Mouse (Mus musculus): ENCODE results near the gene Ehhadh. TPM values are rescaled to one million over a fixed set of nuclear protein-coding genes. Genes with fewer than 3 reads are reported as not detected.
A peak's percentile ranks its signal among the peaks of the same experiment; 100 is the strongest.

Gene Ehhadh
- polyA plus RNA-seq, 1 experiment from 2014 or later: 1.5 TPM

DNA sequence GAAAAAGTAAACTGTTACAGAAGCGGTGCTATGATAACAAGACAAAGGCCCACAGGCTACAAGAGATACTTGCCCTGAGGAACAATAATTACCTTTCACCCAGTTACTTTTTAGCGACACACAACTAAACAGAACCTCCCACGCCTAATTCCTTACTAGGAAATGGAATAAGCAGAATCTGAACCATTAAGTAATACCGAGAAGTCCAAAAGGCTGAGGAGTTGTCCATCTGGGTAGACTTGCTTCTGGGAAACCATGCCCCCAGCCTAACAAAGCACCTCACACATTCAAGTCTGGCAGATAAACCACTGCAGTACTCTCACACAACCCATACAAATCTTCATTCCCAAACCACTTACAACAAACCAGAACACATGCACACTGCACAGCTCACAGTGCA is 8.5 kb downstream of the Ehhadh start:
- H3K9ac ChIP-seq (ENCODE audit: low read length): no peak overlapping the region
- H3K27ac ChIP-seq (ENCODE audit: low read depth, low read length): no peak overlapping the region
- DNase-seq (ENCODE audit: low spot score) (no peak), ATAC-seq (replicated peaks; ENCODE audit: low FRiP score) (no peak)
- 90% methylated on average over 4 of the region's 4 CpGs for WGBS
- no peak overlapping the region for H3K4me2 ChIP-seq (ENCODE audit: low read depth, low read length, severe bottlenecking)
- H3K4me1 ChIP-seq (replicated peaks; ENCODE audit: control insufficient read depth, insufficient read depth, low read length): no peaks in the 10 kb centered on the region
- H3K27me3 ChIP-seq (ENCODE audit: control insufficient read depth, insufficient read depth, low read length): no peaks in the 10 kb centered on the region
- H3K9me3 ChIP-seq (ENCODE audit: control insufficient read depth, low read length): no peaks in the 10 kb centered on the region
- no peak overlapping the region for H3K4me3 ChIP-seq (ENCODE audit: low read depth, low read length)
- no peaks in the 10 kb centered on the region for H3K36me3 ChIP-seq (ENCODE audit: control insufficient read depth, insufficient read depth, low read length)

DNA sequence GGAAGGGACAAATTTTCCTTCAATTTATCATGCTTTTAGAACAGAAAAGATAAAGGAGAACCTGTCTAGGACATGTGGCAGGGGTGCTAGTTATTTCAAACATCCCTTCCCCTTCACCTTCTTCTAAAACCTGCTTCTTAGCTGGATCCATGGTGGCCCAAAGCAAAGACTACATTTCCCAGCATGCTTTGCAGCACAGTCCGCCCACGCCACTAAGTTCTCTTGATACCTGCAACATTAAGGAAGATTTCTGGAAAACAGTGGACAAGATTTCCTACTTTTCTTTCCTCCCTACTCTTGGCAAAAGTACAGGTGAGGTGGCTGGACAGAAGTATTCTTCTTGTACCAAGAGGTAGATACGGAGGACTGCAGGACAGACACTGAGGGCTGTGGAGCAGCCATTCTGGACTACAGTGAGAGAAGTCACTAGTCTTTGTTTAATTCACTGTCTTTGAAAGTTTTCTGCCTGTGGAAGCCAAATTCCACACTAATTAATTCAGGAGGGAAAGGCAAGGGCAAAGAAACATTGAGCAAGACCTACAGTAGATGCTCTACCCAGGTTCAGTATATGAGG is 9.2 kb downstream of the Ehhadh start:
- Histone ChIP-seq H3K9ac (ENCODE audit: low read length) (peak overlapping the region; percentile 12; the same call in 1 of the 2 replicates), H3K27ac (ENCODE audit: low read depth, low read length) (no peak overlapping the region), H3K4me2 (ENCODE audit: low read depth, low read length, severe bottlenecking) (peak overlapping the region; percentile 39; the same call in 1 of the 2 replicates), H3K4me3 (ENCODE audit: low read depth, low read length) (peak overlapping the region; percentile 22; the same call in 1 of the 2 replicates), H3K36me3 (ENCODE audit: control insufficient read depth, insufficient read depth, low read length) (no peaks in the 10 kb centered on the region), H3K27me3 (ENCODE audit: control insufficient read depth, insufficient read depth, low read length) (no peaks in the 10 kb centered on the region), H3K9me3 (ENCODE audit: control insufficient read depth, low read length) (no peaks in the 10 kb centered on the region), H3K4me1 (replicated peaks; ENCODE audit: control insufficient read depth, insufficient read depth, low read length) (no peaks in the 10 kb centered on the region)
- WGBS: 43% methylated on average over 3 of the region's 3 CpGs
- no peak for DNase-seq (ENCODE audit: low spot score)
- ATAC-seq (replicated peaks; ENCODE audit: low FRiP score): no peak

DNA sequence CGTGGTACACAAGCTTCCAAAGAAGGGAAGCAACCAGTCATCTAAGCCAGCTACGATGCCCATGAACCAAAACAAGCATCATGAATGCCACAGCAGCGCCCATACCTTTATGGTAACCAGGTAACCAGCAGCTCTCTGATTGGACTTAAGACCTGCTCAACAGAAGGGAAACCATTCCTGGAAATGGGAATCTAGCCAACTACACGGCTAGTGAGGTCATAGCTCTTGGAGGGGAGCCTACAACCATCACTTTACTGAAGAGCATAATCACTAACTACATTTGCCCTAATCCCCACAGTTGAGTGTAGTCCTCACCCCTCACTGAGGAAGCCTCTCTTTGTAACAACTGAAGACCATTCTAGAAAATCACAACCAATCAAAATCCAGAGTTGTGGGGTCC is 12.9 kb downstream of the Ehhadh start:
- H3K4me3 ChIP-seq (ENCODE audit: low read depth, low read length): no peak overlapping the region
- no peak for DNase-seq (ENCODE audit: low spot score)
- ATAC-seq (replicated peaks; ENCODE audit: low FRiP score): no peak
- no peaks in the 10 kb centered on the region for H3K4me1 ChIP-seq (replicated peaks; ENCODE audit: control insufficient read depth, insufficient read depth, low read length)
- 89% methylated on average over 4 of the region's 4 CpGs for WGBS
- no peaks in the 10 kb centered on the region for H3K36me3 ChIP-seq (ENCODE audit: control insufficient read depth, insufficient read depth, low read length)
- no peak overlapping the region for H3K9ac ChIP-seq (ENCODE audit: low read length)
- H3K27me3 ChIP-seq (ENCODE audit: control insufficient read depth, insufficient read depth, low read length): no peaks in the 10 kb centered on the region
- H3K4me2 ChIP-seq (ENCODE audit: low read depth, low read length, severe bottlenecking): no peak overlapping the region
- no peaks in the 10 kb centered on the region for H3K9me3 ChIP-seq (ENCODE audit: control insufficient read depth, low read length)
- no peak overlapping the region for H3K27ac ChIP-seq (ENCODE audit: low read depth, low read length)

DNA sequence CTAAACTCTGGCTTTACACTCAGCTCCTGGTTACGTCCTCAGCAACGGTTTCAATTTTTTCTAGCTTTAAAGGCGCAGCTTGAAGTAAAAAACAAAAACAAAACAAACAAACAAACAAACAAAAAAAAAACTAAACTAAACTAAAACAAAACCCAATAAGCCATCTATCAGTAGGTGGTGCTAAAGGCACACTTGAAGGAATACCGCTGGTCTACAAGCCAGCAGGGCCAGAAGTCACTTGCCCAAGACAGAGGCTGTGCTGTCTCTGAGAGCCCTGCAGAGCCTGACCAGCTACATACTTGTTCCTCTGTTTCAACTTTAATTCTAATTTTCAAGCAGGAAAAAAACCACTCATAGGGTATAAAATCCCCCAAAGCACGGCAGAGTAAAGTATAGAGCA is 17.9 kb downstream of the Ehhadh start:
- no peak overlapping the region for H3K9ac ChIP-seq (ENCODE audit: low read length)
- no peak overlapping the region for H3K4me3 ChIP-seq (ENCODE audit: low read depth, low read length)
- no peaks in the 10 kb centered on the region for H3K9me3 ChIP-seq (ENCODE audit: control insufficient read depth, low read length)
- no peak overlapping the region for H3K27ac ChIP-seq (ENCODE audit: low read depth, low read length)
- no peaks in the 10 kb centered on the region for H3K36me3 ChIP-seq (ENCODE audit: control insufficient read depth, insufficient read depth, low read length)
- no peak overlapping the region for H3K4me2 ChIP-seq (ENCODE audit: low read depth, low read length, severe bottlenecking)
- no peak for DNase-seq (ENCODE audit: low spot score)
- no peaks in the 10 kb centered on the region for H3K27me3 ChIP-seq (ENCODE audit: control insufficient read depth, insufficient read depth, low read length)
- WGBS: 76% methylated on average over 5 of the region's 5 CpGs
- no peak for ATAC-seq (replicated peaks; ENCODE audit: low FRiP score)
- no peaks in the 10 kb centered on the region for H3K4me1 ChIP-seq (replicated peaks; ENCODE audit: control insufficient read depth, insufficient read depth, low read length)

DNA sequence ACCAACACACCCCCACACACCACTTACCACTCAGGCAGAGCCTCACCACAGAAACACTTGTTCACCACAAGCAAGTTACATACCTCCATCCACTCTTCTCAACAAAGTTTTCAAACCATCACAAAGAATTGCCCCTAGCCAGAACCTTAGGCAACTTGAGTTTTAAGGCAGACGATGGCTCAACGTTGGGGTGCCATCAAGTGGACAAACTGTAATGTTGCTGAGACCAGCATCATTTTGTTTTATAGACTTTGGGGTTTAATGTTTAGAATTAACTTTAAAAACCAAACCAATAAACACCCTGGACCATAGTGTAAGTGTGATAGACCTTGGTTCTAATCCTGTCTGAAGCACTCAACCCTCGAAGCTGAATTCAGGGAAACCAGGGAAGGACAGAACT is 19.4 kb downstream of the Ehhadh start:
- 84% methylated on average over 3 of the region's 3 CpGs for WGBS
- H3K9ac ChIP-seq (ENCODE audit: low read length): no peak overlapping the region
- no peak for ATAC-seq (replicated peaks; ENCODE audit: low FRiP score)

DNA sequence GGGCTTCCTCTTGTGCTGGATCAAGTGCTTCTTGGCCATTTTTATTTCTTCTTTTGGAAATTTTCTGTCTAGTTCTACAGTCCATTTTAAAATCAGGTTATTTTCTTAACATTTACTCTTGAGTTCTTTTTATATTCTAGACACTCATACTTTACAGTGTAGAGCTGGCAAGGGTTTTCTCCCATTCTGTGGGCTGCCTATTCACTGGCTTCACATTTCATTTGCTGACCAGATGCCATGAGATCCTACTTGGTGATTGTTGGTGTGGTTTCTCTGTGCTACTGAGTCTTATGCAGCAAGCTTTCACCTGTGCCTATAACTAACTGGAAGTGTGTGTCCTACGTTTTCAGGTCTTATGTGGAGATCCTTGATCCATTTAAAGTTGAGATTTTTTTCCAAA is 29.2 kb downstream of the Ehhadh start:
- Histone ChIP-seq H3K4me2 (ENCODE audit: low read depth, low read length, severe bottlenecking) (no peak overlapping the region), H3K27ac (ENCODE audit: low read depth, low read length) (no peak overlapping the region), H3K36me3 (ENCODE audit: control insufficient read depth, insufficient read depth, low read length) (no peaks in the 10 kb centered on the region), H3K4me1 (replicated peaks; ENCODE audit: control insufficient read depth, insufficient read depth, low read length) (no peaks in the 10 kb centered on the region), H3K4me3 (ENCODE audit: low read depth, low read length) (no peak overlapping the region), H3K9ac (ENCODE audit: low read length) (no peak overlapping the region), H3K9me3 (ENCODE audit: control insufficient read depth, low read length) (no peaks in the 10 kb centered on the region), H3K27me3 (ENCODE audit: control insufficient read depth, insufficient read depth, low read length) (no peaks in the 10 kb centered on the region)
- DNase-seq (ENCODE audit: low spot score) (no peak), ATAC-seq (replicated peaks; ENCODE audit: low FRiP score) (no peak)
- WGBS: 80% methylated on average over 1 of the region's 1 CpGs

More for the DNA sequence above, 19.4 kb downstream of the Ehhadh start:
- Histone ChIP-seq H3K27me3 (ENCODE audit: control insufficient read depth, insufficient read depth, low read length) (no peaks in the 10 kb centered on the region), H3K4me1 (replicated peaks; ENCODE audit: control insufficient read depth, insufficient read depth, low read length) (no peaks in the 10 kb centered on the region), H3K27ac (ENCODE audit: low read depth, low read length) (no peak overlapping the region), H3K36me3 (ENCODE audit: control insufficient read depth, insufficient read depth, low read length) (no peaks in the 10 kb centered on the region), H3K9me3 (ENCODE audit: control insufficient read depth, low read length) (no peaks in the 10 kb centered on the region), H3K4me3 (ENCODE audit: low read depth, low read length) (no peak overlapping the region), H3K4me2 (ENCODE audit: low read depth, low read length, severe bottlenecking) (no peak overlapping the region)
- DNase-seq (ENCODE audit: low spot score): no peak

DNA sequence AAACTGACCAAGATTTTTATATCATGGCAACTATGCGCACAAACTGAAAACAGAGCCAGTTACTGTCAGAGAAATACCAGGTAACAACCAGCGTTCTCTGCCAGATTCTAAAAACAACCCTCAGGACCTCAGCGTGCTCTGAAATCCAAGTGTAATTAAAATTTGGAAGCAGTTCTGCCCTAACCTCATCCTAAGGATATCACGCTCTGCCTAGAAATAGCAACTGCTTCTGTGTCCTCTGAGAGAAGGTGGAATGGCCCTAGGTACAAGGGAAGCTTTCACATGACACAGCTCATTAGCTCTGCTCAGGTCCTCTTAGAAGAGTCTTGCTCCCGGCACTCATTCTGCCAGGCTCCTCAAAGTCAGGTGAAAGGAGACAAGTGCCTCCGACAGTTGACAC is 44.2 kb downstream of the Ehhadh start:
- DNase-seq (ENCODE audit: low spot score) (no peak), ATAC-seq (replicated peaks; ENCODE audit: low FRiP score) (no peak)
- 95% methylated on average over 6 of the region's 6 CpGs for WGBS
- Histone ChIP-seq H3K9ac (ENCODE audit: low read length) (no peak overlapping the region), H3K4me1 (replicated peaks; ENCODE audit: control insufficient read depth, insufficient read depth, low read length) (no peaks in the 10 kb centered on the region), H3K36me3 (ENCODE audit: control insufficient read depth, insufficient read depth, low read length) (no peaks in the 10 kb centered on the region), H3K9me3 (ENCODE audit: control insufficient read depth, low read length) (no peaks in the 10 kb centered on the region), H3K27ac (ENCODE audit: low read depth, low read length) (no peak overlapping the region), H3K4me2 (ENCODE audit: low read depth, low read length, severe bottlenecking) (no peak overlapping the region), H3K4me3 (ENCODE audit: low read depth, low read length) (no peak overlapping the region), H3K27me3 (ENCODE audit: control insufficient read depth, insufficient read depth, low read length) (no peaks in the 10 kb centered on the region)

DNA sequence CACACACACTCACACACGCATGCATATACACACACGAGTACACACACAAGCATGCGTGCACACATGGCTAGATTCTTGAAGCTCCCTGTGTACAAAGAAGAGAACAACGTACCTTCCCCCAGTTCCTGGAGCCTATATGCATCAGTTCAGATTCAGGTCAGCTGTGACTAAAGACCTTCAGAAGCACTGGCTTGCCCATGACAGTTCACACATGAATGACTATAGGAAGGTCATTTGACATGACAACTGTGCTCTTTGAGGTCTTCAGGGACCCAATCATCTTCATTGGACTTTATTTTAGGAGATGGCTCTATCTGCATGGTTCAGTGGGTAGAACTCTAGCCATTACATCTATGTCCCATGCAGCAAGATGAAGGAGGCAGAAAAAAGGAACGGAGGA is 44.7 kb downstream of the Ehhadh start:
- 90% methylated on average over 5 of the region's 5 CpGs for WGBS
- no peaks in the 10 kb centered on the region for H3K36me3 ChIP-seq (ENCODE audit: control insufficient read depth, insufficient read depth, low read length)
- H3K27me3 ChIP-seq (ENCODE audit: control insufficient read depth, insufficient read depth, low read length): no peaks in the 10 kb centered on the region
- no peaks in the 10 kb centered on the region for H3K4me1 ChIP-seq (replicated peaks; ENCODE audit: control insufficient read depth, insufficient read depth, low read length)
- DNase-seq (ENCODE audit: low spot score): no peak
- no peak overlapping the region for H3K4me2 ChIP-seq (ENCODE audit: low read depth, low read length, severe bottlenecking)
- no peak overlapping the region for H3K9ac ChIP-seq (ENCODE audit: low read length)
- no peaks in the 10 kb centered on the region for H3K9me3 ChIP-seq (ENCODE audit: control insufficient read depth, low read length)
- H3K4me3 ChIP-seq (ENCODE audit: low read depth, low read length): no peak overlapping the region
- H3K27ac ChIP-seq (ENCODE audit: low read depth, low read length): no peak overlapping the region
- no peak for ATAC-seq (replicated peaks; ENCODE audit: low FRiP score)

DNA sequence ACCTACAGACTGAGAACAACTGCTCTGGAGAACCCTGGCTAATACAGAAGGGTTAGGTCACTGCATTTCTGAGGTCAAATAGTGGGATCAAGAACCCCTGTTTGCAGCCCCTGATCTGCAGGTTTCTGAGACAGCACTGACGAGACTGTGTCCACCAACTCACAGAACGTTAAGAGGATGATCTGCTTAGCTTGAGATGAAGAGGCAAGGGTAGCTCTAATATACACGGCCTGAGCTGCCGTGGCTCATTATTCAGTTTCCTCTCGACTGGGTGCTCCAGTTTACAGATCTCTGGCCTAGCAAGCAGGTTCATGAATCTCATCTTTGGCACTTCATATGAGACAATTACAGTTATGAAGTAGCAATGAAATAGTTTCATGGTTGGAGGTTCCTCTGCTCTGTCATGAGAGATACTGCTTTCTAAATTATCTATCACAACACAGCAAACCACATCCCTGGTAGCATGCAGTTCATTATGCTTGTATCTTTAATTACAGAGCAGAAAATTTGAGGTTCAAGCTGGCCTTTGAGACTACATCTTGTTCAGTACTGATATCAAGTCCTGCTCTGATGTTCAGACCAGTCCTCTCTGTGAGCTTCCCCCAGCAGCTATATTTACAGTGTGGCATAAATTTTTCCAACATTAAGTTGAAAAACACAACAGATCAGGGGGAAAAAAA is 45.3 kb downstream of the Ehhadh start:
- Histone ChIP-seq H3K27ac (ENCODE audit: low read depth, low read length) (no peak overlapping the region), H3K9ac (ENCODE audit: low read length) (no peak overlapping the region), H3K36me3 (ENCODE audit: control insufficient read depth, insufficient read depth, low read length) (no peaks in the 10 kb centered on the region), H3K27me3 (ENCODE audit: control insufficient read depth, insufficient read depth, low read length) (no peaks in the 10 kb centered on the region), H3K9me3 (ENCODE audit: control insufficient read depth, low read length) (no peaks in the 10 kb centered on the region), H3K4me3 (ENCODE audit: low read depth, low read length) (no peak overlapping the region), H3K4me1 (replicated peaks; ENCODE audit: control insufficient read depth, insufficient read depth, low read length) (no peaks in the 10 kb centered on the region), H3K4me2 (ENCODE audit: low read depth, low read length, severe bottlenecking) (no peak overlapping the region)
- no peak for ATAC-seq (replicated peaks; ENCODE audit: low FRiP score)
- 86% methylated on average over 5 of the region's 5 CpGs for WGBS
- no peak for DNase-seq (ENCODE audit: low spot score)

Measured in forebrain, embryonic 11.5 days (tissue).